Mouse (Mus musculus): ENCODE measurements at regions not wholly inside any gene's neighbourhood (a gene's known extent, or its start where the extent isn't known, plus 50 kb on each side); places are given as distances from the start of the nearest gene placed in this dataset.

GRCm38 (mm10) chr10:118045427-118045826 is 96.2 kb upstream of the Mdm1 start:
- Histone ChIP-seq H3K27me3 (ENCODE audit: control insufficient read depth, insufficient read depth, low read length) (no peaks in the 10 kb centered on the region), H3K4me2 (ENCODE audit: low read length) (no peak overlapping the region), H3K4me3 (replicated peaks; ENCODE audit: low read depth, low read length) (no peak overlapping the region), H3K9ac (replicated peaks; ENCODE audit: low read length) (no peak overlapping the region), H3K36me3 (ENCODE audit: control insufficient read depth, insufficient read depth, low read length) (no peaks in the 10 kb centered on the region), H3K4me1 (ENCODE audit: control insufficient read depth, insufficient read depth, low read length) (0 out of 2 replicates have a peak, but pooled peaks cover 2% of the 10 kb centered on the region), H3K9me3 (ENCODE audit: control insufficient read depth, low read length) (no peaks in the 10 kb centered on the region), H3K27ac (replicated peaks; ENCODE audit: low read depth, low read length) (no peak overlapping the region)
- WGBS: 87% methylated on average over 2 of the region's 2 CpGs
- DNase-seq (no peak), ATAC-seq (ENCODE audit: low FRiP score, low TSS enrichment) (no peak)

DNA sequence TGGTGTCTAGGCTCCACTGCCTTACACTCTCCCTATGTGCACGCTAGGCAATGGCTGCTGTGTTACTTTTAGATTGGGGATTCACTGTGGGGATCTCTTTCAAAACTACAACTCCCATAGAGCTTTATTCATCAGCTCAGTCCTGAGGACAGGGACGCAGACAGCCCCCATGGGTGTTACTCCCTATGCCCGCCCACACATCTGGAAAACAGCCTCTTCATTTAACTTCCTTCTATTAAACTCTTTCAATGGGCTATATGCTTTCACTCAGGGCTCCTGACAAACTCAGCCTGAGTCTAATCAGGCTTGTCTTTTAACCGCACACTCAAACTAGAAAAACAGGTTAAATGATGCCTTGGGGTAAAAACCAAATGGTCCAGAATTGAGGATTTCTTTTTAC is 95.3 kb upstream of the Mdm1 start:
- Histone ChIP-seq H3K9ac (replicated peaks; ENCODE audit: low read length) (no peak overlapping the region), H3K36me3 (ENCODE audit: control insufficient read depth, insufficient read depth, low read length) (no peaks in the 10 kb centered on the region), H3K4me1 (ENCODE audit: control insufficient read depth, insufficient read depth, low read length) (0 out of 2 replicates have a peak, but pooled peaks cover 2% of the 10 kb centered on the region), H3K27ac (replicated peaks; ENCODE audit: low read depth, low read length) (no peak overlapping the region), H3K4me2 (ENCODE audit: low read length) (no peak overlapping the region), H3K4me3 (replicated peaks; ENCODE audit: low read depth, low read length) (no peak overlapping the region), H3K9me3 (ENCODE audit: control insufficient read depth, low read length) (no peaks in the 10 kb centered on the region), H3K27me3 (ENCODE audit: control insufficient read depth, insufficient read depth, low read length) (no peaks in the 10 kb centered on the region)
- no peak for ATAC-seq (ENCODE audit: low FRiP score, low TSS enrichment)
- WGBS: 81% methylated on average over 4 of the region's 4 CpGs
- no peak for DNase-seq

DNA sequence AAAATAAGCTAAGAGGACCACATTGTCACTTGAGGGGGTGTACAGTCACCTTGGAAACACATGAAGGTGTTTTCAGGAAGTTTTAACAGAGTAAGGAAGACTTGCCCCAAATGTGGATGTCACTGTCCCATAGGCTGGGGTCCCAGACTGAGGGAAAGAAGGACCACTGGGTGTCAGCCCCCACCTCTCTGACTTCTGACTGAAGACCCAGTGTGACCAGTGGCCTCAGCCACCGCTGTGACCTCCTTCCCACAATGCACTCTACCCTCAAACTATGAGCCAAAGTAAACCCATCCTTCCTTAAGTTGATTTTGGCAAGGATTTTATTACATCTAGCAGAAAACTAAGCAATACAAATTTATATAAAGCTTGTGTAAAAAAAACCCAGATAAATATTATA is 94.8 kb upstream of the Mdm1 start:
- Histone ChIP-seq H3K4me1 (ENCODE audit: control insufficient read depth, insufficient read depth, low read length) (0 out of 2 replicates have a peak, but pooled peaks cover 2% of the 10 kb centered on the region), H3K27ac (replicated peaks; ENCODE audit: low read depth, low read length) (no peak overlapping the region), H3K4me2 (ENCODE audit: low read length) (no peak overlapping the region), H3K36me3 (ENCODE audit: control insufficient read depth, insufficient read depth, low read length) (no peaks in the 10 kb centered on the region), H3K9ac (replicated peaks; ENCODE audit: low read length) (no peak overlapping the region), H3K9me3 (ENCODE audit: control insufficient read depth, low read length) (no peaks in the 10 kb centered on the region), H3K27me3 (ENCODE audit: control insufficient read depth, insufficient read depth, low read length) (no peaks in the 10 kb centered on the region), H3K4me3 (replicated peaks; ENCODE audit: low read depth, low read length) (no peak overlapping the region)
- WGBS: 94% methylated on average over 1 of the region's 1 CpGs
- no peak for DNase-seq
- no peak for ATAC-seq (ENCODE audit: low FRiP score, low TSS enrichment)

DNA sequence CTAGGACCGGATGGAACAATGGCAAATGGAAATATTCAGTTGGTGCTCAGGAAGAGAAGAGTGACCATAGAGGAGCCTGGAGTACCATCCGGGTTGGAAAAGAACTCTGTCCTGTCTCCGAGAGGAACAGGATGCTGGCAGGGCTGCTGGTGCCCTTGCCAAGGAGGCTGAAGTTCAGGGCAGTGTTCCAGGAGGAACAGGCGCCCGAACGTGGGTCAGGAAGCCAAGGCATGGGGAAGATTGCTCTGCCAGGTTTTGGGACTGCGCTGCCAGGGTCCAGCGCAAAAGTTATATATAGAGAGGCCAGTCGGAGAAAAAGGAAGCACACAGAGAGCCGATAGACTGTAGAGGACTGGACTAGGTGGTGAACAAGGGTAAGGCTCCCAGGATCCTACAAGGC is 92.3 kb upstream of the Mdm1 start:
- H3K4me1 ChIP-seq (ENCODE audit: control insufficient read depth, insufficient read depth, low read length): 0 out of 2 replicates have a peak, but pooled peaks cover 2% of the 10 kb centered on the region
- no peaks in the 10 kb centered on the region for H3K36me3 ChIP-seq (ENCODE audit: control insufficient read depth, insufficient read depth, low read length)
- no peak overlapping the region for H3K4me2 ChIP-seq (ENCODE audit: low read length)
- H3K27me3 ChIP-seq (ENCODE audit: control insufficient read depth, insufficient read depth, low read length): no peaks in the 10 kb centered on the region
- no peak for ATAC-seq (ENCODE audit: low FRiP score, low TSS enrichment)
- no peaks in the 10 kb centered on the region for H3K9me3 ChIP-seq (ENCODE audit: control insufficient read depth, low read length)
- 93% methylated on average over 10 of the region's 10 CpGs for WGBS
- no peak overlapping the region for H3K4me3 ChIP-seq (replicated peaks; ENCODE audit: low read depth, low read length)
- no peak overlapping the region for H3K27ac ChIP-seq (replicated peaks; ENCODE audit: low read depth, low read length)
- no peak overlapping the region for H3K9ac ChIP-seq (replicated peaks; ENCODE audit: low read length)
- no peak for DNase-seq

DNA sequence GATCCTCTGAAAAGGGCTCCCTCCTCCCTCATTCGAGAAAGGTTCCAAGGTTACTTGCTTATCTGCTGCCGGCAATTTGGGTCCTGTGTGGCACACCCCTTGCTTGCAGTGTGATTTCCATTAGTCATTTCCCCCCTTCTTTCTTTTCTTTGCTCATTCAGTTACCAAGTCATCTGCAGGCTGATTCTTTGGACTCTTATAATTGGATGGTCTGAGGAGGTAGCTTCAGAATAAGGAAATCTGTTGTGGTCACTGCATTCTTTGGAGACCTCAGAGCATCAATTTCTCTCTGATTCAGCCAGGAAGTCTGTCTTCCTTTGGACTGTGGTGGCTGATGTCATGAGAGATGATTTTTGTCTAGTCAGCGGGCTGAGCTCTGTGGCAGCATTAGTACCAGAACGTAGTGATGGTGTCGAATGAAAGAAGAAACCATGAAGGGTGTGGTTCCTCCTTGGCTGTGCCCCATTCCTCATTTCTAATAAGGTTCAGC is 91.4 kb upstream of the Mdm1 start:
- Histone ChIP-seq H3K4me1 (ENCODE audit: control insufficient read depth, insufficient read depth, low read length) (no peaks in the 10 kb centered on the region), H3K9ac (replicated peaks; ENCODE audit: low read length) (no peak overlapping the region), H3K4me2 (ENCODE audit: low read length) (no peak overlapping the region), H3K27me3 (ENCODE audit: control insufficient read depth, insufficient read depth, low read length) (no peaks in the 10 kb centered on the region), H3K36me3 (ENCODE audit: control insufficient read depth, insufficient read depth, low read length) (no peaks in the 10 kb centered on the region), H3K4me3 (replicated peaks; ENCODE audit: low read depth, low read length) (no peak overlapping the region), H3K9me3 (ENCODE audit: control insufficient read depth, low read length) (no peaks in the 10 kb centered on the region), H3K27ac (replicated peaks; ENCODE audit: low read depth, low read length) (no peak overlapping the region)
- 89% methylated on average over 5 of the region's 5 CpGs for WGBS
- ATAC-seq (ENCODE audit: low FRiP score, low TSS enrichment): no peak
- DNase-seq: no peak

DNA sequence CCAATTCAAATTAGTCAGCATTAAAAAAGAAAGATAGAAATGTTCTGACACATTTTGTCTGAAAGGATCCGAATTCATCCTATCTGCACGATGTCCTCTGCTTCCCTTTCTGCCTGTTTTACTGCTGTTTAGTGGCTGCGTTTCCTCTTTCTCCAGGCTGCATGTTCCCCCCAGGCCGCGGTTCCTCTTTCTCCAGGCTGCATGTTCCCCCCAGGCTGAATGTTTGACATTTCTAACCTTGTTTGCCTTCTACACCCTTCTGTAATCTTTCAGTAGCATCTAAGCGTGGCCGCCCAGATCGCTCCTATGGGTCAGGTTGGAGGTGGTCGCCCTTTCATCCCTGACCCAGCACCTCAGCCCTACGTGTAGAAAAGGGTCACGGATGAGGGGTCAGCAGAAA is 89.6 kb upstream of the Mdm1 start:
- DNase-seq: no peak
- Histone ChIP-seq H3K27me3 (ENCODE audit: control insufficient read depth, insufficient read depth, low read length) (no peaks in the 10 kb centered on the region), H3K4me3 (replicated peaks; ENCODE audit: low read depth, low read length) (no peak overlapping the region), H3K9me3 (ENCODE audit: control insufficient read depth, low read length) (no peaks in the 10 kb centered on the region), H3K27ac (replicated peaks; ENCODE audit: low read depth, low read length) (no peak overlapping the region), H3K36me3 (ENCODE audit: control insufficient read depth, insufficient read depth, low read length) (no peaks in the 10 kb centered on the region), H3K9ac (replicated peaks; ENCODE audit: low read length) (no peak overlapping the region), H3K4me2 (ENCODE audit: low read length) (no peak overlapping the region), H3K4me1 (ENCODE audit: control insufficient read depth, insufficient read depth, low read length) (0 out of 2 replicates have a peak, but pooled peaks cover 5% of the 10 kb centered on the region)
- ATAC-seq (ENCODE audit: low FRiP score, low TSS enrichment): no peak
- WGBS: 84% methylated on average over 11 of the region's 11 CpGs

DNA sequence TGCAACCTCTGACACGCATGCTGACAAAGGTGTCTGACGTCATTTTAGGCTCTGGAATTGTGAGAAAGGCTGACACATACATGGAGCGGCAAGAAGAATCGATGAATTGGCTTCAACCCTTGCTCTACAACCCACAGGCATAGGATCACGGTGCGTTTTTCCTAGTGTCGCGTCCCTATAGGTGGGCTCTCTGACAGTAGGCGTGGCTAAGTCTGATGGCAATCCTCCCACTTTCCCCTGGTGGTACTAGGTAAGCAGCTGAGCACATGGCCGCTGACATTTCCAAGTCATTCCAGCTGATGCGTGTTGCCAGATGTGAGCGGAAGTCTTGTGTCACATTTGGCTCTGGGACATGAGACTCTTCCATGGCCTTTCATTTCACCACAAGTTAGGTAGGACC is 89.1 kb upstream of the Mdm1 start:
- Histone ChIP-seq H3K4me3 (replicated peaks; ENCODE audit: low read depth, low read length) (no peak overlapping the region), H3K36me3 (ENCODE audit: control insufficient read depth, insufficient read depth, low read length) (no peaks in the 10 kb centered on the region), H3K4me1 (ENCODE audit: control insufficient read depth, insufficient read depth, low read length) (0 out of 2 replicates have a peak, but pooled peaks cover 9% of the 10 kb centered on the region), H3K27ac (replicated peaks; ENCODE audit: low read depth, low read length) (no peak overlapping the region), H3K9me3 (ENCODE audit: control insufficient read depth, low read length) (no peaks in the 10 kb centered on the region), H3K4me2 (ENCODE audit: low read length) (no peak overlapping the region), H3K27me3 (ENCODE audit: control insufficient read depth, insufficient read depth, low read length) (no peaks in the 10 kb centered on the region), H3K9ac (replicated peaks; ENCODE audit: low read length) (no peak overlapping the region)
- ATAC-seq (ENCODE audit: low FRiP score, low TSS enrichment) (no peak), DNase-seq (no peak)
- WGBS: 84% methylated on average over 12 of the region's 12 CpGs

DNA sequence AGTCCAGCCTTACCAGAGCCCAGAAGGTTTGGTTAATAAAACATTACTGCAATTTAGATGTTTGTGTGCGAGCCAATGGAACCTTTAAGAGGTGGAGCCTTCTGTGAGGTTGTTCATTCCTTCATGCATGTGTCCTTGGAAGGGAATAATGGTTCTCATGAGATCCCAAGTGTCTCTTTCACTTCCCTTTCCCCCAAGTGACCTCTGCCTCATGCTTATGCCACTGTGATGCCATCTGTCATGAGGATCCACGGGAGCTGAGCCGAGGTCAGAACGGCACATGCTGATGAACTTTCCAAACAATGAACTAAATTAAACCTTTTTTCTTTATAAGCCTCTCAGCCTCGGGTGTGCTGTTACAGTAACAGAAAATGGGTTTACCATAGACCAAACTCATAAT is 88.6 kb upstream of the Mdm1 start:
- WGBS: 95% methylated on average over 5 of the region's 5 CpGs
- H3K4me2 ChIP-seq (ENCODE audit: low read length): no peak overlapping the region
- H3K9ac ChIP-seq (replicated peaks; ENCODE audit: low read length): no peak overlapping the region
- 0 out of 2 replicates have a peak, but pooled peaks cover 13% of the 10 kb centered on the region for H3K4me1 ChIP-seq (ENCODE audit: control insufficient read depth, insufficient read depth, low read length)
- DNase-seq (no peak), ATAC-seq (ENCODE audit: low FRiP score, low TSS enrichment) (no peak)
- H3K9me3 ChIP-seq (ENCODE audit: control insufficient read depth, low read length): no peaks in the 10 kb centered on the region
- no peak overlapping the region for H3K27ac ChIP-seq (replicated peaks; ENCODE audit: low read depth, low read length)
- no peaks in the 10 kb centered on the region for H3K27me3 ChIP-seq (ENCODE audit: control insufficient read depth, insufficient read depth, low read length)
- H3K36me3 ChIP-seq (ENCODE audit: control insufficient read depth, insufficient read depth, low read length): no peaks in the 10 kb centered on the region
- H3K4me3 ChIP-seq (replicated peaks; ENCODE audit: low read depth, low read length): no peak overlapping the region

DNA sequence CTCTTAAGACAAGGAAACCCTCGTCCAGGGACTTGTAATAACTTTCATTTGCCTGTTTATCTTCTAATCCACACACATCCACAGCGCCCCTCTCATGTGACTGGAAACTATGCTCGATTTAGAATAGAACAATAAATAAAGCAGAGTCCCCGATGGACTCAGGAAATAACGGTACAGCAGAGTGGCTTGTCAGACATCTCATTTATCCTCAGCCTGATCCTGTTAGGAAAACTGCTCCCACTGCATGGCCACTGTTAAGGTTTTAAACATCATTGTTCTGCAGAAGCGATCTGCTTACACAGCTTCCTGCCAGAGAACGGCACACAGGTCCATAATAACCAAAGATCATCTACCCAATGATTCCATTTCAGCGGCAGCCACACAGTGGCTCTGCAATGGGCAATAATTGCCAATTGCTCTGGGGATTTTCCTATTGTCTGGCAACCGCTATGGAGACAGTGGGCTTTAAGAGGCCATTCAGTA is 84.8 kb upstream of the Mdm1 start:
- DNase-seq: peak; percentile 70
- Histone ChIP-seq H3K27ac (replicated peaks; ENCODE audit: low read depth, low read length) (peak overlapping the region; percentile 38), H3K36me3 (ENCODE audit: control insufficient read depth, insufficient read depth, low read length) (no peaks in the 10 kb centered on the region), H3K27me3 (ENCODE audit: control insufficient read depth, insufficient read depth, low read length) (no peaks in the 10 kb centered on the region), H3K4me1 (ENCODE audit: control insufficient read depth, insufficient read depth, low read length) (0 out of 2 replicates have a peak, but pooled peaks cover 13% of the 10 kb centered on the region), H3K4me2 (ENCODE audit: low read length) (peak overlapping the region; percentile 36), H3K9me3 (ENCODE audit: control insufficient read depth, low read length) (no peaks in the 10 kb centered on the region), H3K4me3 (replicated peaks; ENCODE audit: low read depth, low read length) (no peak overlapping the region), H3K9ac (replicated peaks; ENCODE audit: low read length) (0 out of 2 replicates have a peak overlapping the region, but pooled peaks have one; percentile 2)
- 13% methylated on average over 9 of the region's 9 CpGs for WGBS
- ATAC-seq (ENCODE audit: low FRiP score, low TSS enrichment): no peak

Data from midbrain, embryonic 14.5 days (tissue).